Mouse (Mus musculus) MEL (cell line): Measurements from ENCODE around the gene Mrps34.

ENCODE experiments used
- CHD2 ChIP-seq: IDR thresholded peaks from 2 replicates; pipeline ENCODE4 v1.6.1; 2011; ENCODE audit warnings: low read length, improper control_type of control experiment
- CTCF ChIP-seq, 3 experiments: IDR thresholded peaks in 2 of 3; conservative IDR thresholded peaks in 1 of 3; 2 replicates each; pipeline ENCODE4 v1.5.1; 2011 to 2012; ENCODE audit warnings: low read length in 3 of 3, low read depth in 2 of 3, mild to moderate bottlenecking in 2 of 3, improper control_type of control experiment in 1 of 3, inconsistent platforms in 1 of 3, mixed read lengths in 1 of 3, moderate library complexity in 1 of 3; ENCODE audit not compliant: control insufficient read depth in 1 of 3, insufficient read depth in 1 of 3, poor library complexity in 1 of 3, severe bottlenecking in 1 of 3
- EP300 ChIP-seq, 2 experiments: IDR thresholded peaks; 2 replicates each; pipeline ENCODE4 v1.6.1; 2011; ENCODE audit warnings: improper control_type of control experiment in 2 of 2, low read length in 2 of 2, low read depth in 1 of 2, mild to moderate bottlenecking in 1 of 2
- GATA1 ChIP-seq: IDR thresholded peaks from 2 replicates; pipeline ENCODE4 v1.6.1; 2011; ENCODE audit warnings: low read depth, low read length, improper control_type of control experiment
- MAFK ChIP-seq: IDR thresholded peaks from 2 replicates; pipeline ENCODE4 v1.6.1; 2011; ENCODE audit warnings: low read depth, mild to moderate bottlenecking, low read length, improper control_type of control experiment, borderline replicate concordance
- MAX ChIP-seq: IDR thresholded peaks from 2 replicates; pipeline ENCODE4 v1.6.1; 2011; ENCODE audit warnings: low read length, improper control_type of control experiment
- POLR2AphosphoS5 ChIP-seq: IDR thresholded peaks from 2 replicates; pipeline ENCODE4 v1.6.1; 2012; ENCODE audit warnings: low read depth, borderline replicate concordance, mild to moderate bottlenecking, inconsistent platforms, low read length, moderate library complexity, mixed read lengths
- RCOR1 ChIP-seq: IDR thresholded peaks from 2 replicates; pipeline ENCODE4 v1.6.1; 2012; ENCODE audit warnings: low read depth, mild to moderate bottlenecking, inconsistent platforms, low read length, improper control_type of control experiment
- TCF12 ChIP-seq: IDR thresholded peaks from 2 replicates; pipeline ENCODE4 v1.6.1; 2014; ENCODE audit warnings: low read depth, mild to moderate bottlenecking, inconsistent platforms, low read length, improper control_type of control experiment, moderate library complexity
- UBTF ChIP-seq: IDR thresholded peaks from 2 replicates; pipeline ENCODE4 v1.6.1; 2012; ENCODE audit warnings: low read depth, mild to moderate bottlenecking, inconsistent platforms, low read length, improper control_type of control experiment, moderate library complexity, borderline replicate concordance; ENCODE audit not compliant: insufficient read depth
- ZKSCAN1 ChIP-seq: IDR thresholded peaks from 2 replicates; pipeline ENCODE4 v1.6.1; 2012; ENCODE audit warnings: low read depth, mild to moderate bottlenecking, inconsistent platforms, low read length, improper control_type of control experiment, moderate library complexity

- no peak for TF ChIP-seq CTCF (IDR thresholded peaks at IDR 0.05 in 2 of 3, conservative IDR thresholded peaks at IDR 0.05 in 1 of 3; ENCODE audit: control insufficient read depth in 1 of 3, insufficient read depth in 1 of 3, low read depth in 2 of 3, low read length in 3 of 3, poor library complexity in 1 of 3, severe bottlenecking in 1 of 3)
- TF ChIP-seq TCF12: no peak
- TF ChIP-seq UBTF: no peak
- no peak for TF ChIP-seq MAFK
- TF ChIP-seq POLR2AphosphoS5: no peak
- TF ChIP-seq CHD2: no peak
- no peak for TF ChIP-seq MAX
- TF ChIP-seq GATA1: no peak
- no peak for TF ChIP-seq EP300 (IDR thresholded peaks at IDR 0.05; ENCODE audit: low read depth in 1 of 2, low read length in 2 of 2)
- TF ChIP-seq ZKSCAN1: no peak
- no peak for TF ChIP-seq RCOR1
Measured at GRCm38 (mm10) chr17:24897600-24897999, 2.7 kb downstream of the Mrps34 start.
